Mouse (Mus musculus): ENCODE measurements around the gene Rnpep.
"Not testable (repeated sequence)": the region's sequence is repeated elsewhere in the genome, so short reads cannot be mapped to it uniquely, and the experiment has no call there.

Gene Rnpep

GRCm38 (mm10) chr1:135258380-135259127 is 25.3 kb downstream of the Rnpep start, which contains the start of gene Elf3:
Elf3 (minus strand) TSS chr1:135258568.
- peak; percentile 95 for DNase-seq

- peak; percentile 58 for DNase-seq
Observed at GRCm38 (mm10) chr1:135256299-135256698, 27.6 kb downstream of the Rnpep start.

- DNase-seq, result no peak
Observed at GRCm38 (mm10) chr1:135252854-135253253, 31.0 kb downstream of the Rnpep start.

GRCm38 (mm10) chr1:135251405-135251804 is 32.5 kb downstream of the Rnpep start:
- no peak for DNase-seq

GRCm38 (mm10) chr1:135250706-135251105 is 33.2 kb downstream of the Rnpep start:
- no peak for DNase-seq

- DNase-seq, result peak; percentile 89
Observed at GRCm38 (mm10) chr1:135248434-135248850, 35.4 kb downstream of the Rnpep start.

- DNase-seq, result no peak
Observed at GRCm38 (mm10) chr1:135244014-135244413, 39.9 kb downstream of the Rnpep start.

- DNase-seq, result not testable (repeated sequence)
Observed at GRCm38 (mm10) chr1:135240206-135240605, 43.7 kb downstream of the Rnpep start.

- peak; percentile 76 for DNase-seq
Observed at GRCm38 (mm10) chr1:135237131-135237851, 46.6 kb downstream of the Rnpep start.

GRCm38 (mm10) chr1:135234771-135235170 is 49.1 kb downstream of the Rnpep start:
- no peak for DNase-seq

- peak; percentile 32 for DNase-seq
Observed at GRCm38 (mm10) chr1:135233961-135234360, 49.9 kb downstream of the Rnpep start.

- DNase-seq, result not testable (repeated sequence)
Observed at GRCm38 (mm10) chr1:135231878-135232277, 52.0 kb downstream of the Rnpep start.

- DNase-seq, result peak; percentile 53
Observed at GRCm38 (mm10) chr1:135227339-135227950, 56.4 kb downstream of the Rnpep start.

- no peak for DNase-seq
Observed at GRCm38 (mm10) chr1:135224981-135225604, 58.8 kb downstream of the Rnpep start.

GRCm38 (mm10) chr1:135224147-135224546 is 59.7 kb downstream of the Rnpep start:
- no peak for DNase-seq

GRCm38 (mm10) chr1:135217607-135218233 is 66.2 kb downstream of the Rnpep start:
- DNase-seq, result no peak

GRCm38 (mm10) chr1:135213772-135214640 is 69.9 kb downstream of the Rnpep start:
- no peak for DNase-seq
